Mouse (Mus musculus): ENCODE measurements around the gene Samd4b. TPM values are rescaled to one million over a fixed set of nuclear protein-coding genes. Genes with fewer than 3 reads are reported as not detected.

Gene Samd4b
- total and polyA plus RNA-seq, 3 experiments = 4.4 to 88.8 (median 75.9) TPM

- Histone ChIP-seq H3K9me3 (replicated peaks) (no peaks in the 10 kb centered on the region), H3K27me3 (ENCODE audit: insufficient read depth, low read length) (peaks cover 24% of the 10 kb centered on the region), H3K4me3 (ENCODE audit: low read depth, low read length) (no peak overlapping the region), H3K4me1 (ENCODE audit: insufficient read depth, low read depth, low read length) (no peaks in the 10 kb centered on the region), H3K36me3 (replicated peaks) (no peaks in the 10 kb centered on the region)
- ATAC-seq (ENCODE audit: extremely low read depth, insufficient number of reproducible peaks, low FRiP score, poor library complexity, severe bottlenecking) (no peak), DNase-seq (ENCODE audit: low spot score) (no peak)
- TF ChIP-seq GATA1 (IDR thresholded peaks at IDR 0.05; ENCODE audit: borderline replicate concordance, low read length) = no peak
- TF ChIP-seq CTCF (IDR thresholded peaks at IDR 0.05; ENCODE audit: low read depth, low read length) = no peak
- no peak for TF ChIP-seq TAL1 (conservative IDR thresholded peaks at IDR 0.05; ENCODE audit: low read depth, low read length)
- no peak for TF ChIP-seq POLR2AphosphoS5 (IDR thresholded peaks at IDR 0.05; ENCODE audit: insufficient replicate concordance, low read depth, low read length)
- no peak for TF ChIP-seq GATA2 (IDR thresholded peaks at IDR 0.05; ENCODE audit: borderline replicate concordance, low read depth, low read length)
Measured at GRCm38 (mm10) chr7:28490410-28490809, 107.5 kb downstream of the Samd4b start.

GRCm38 (mm10) chr7:28488030-28488491, 109.9 kb downstream of the Samd4b start:
- ATAC-seq (ENCODE audit: extremely low read depth, insufficient number of reproducible peaks, low FRiP score, poor library complexity, severe bottlenecking) (no peak), DNase-seq (ENCODE audit: low spot score) (no peak)
- TF ChIP-seq POLR2AphosphoS5 (IDR thresholded peaks at IDR 0.05; ENCODE audit: insufficient replicate concordance, low read depth, low read length) (no peak), GATA1 (IDR thresholded peaks at IDR 0.05; ENCODE audit: borderline replicate concordance, low read length) (no peak), TAL1 (conservative IDR thresholded peaks at IDR 0.05; ENCODE audit: low read depth, low read length) (no peak), GATA2 (IDR thresholded peaks at IDR 0.05; ENCODE audit: borderline replicate concordance, low read depth, low read length) (no peak), CTCF (IDR thresholded peaks at IDR 0.05; ENCODE audit: low read depth, low read length) (no peak)
- no peaks in the 10 kb centered on the region for H3K9me3 ChIP-seq (replicated peaks)
- no peaks in the 10 kb centered on the region for H3K4me1 ChIP-seq (ENCODE audit: insufficient read depth, low read depth, low read length)
- peaks cover 20% of the 10 kb centered on the region for H3K27me3 ChIP-seq (ENCODE audit: insufficient read depth, low read length)
- H3K36me3 ChIP-seq (replicated peaks) = no peaks in the 10 kb centered on the region
- no peak overlapping the region for H3K4me3 ChIP-seq (ENCODE audit: low read depth, low read length)

GRCm38 (mm10) chr7:28484192-28484591, 113.8 kb downstream of the Samd4b start:
- Histone ChIP-seq H3K4me1 (ENCODE audit: insufficient read depth, low read depth, low read length) (no peaks in the 10 kb centered on the region), H3K9me3 (replicated peaks) (no peaks in the 10 kb centered on the region), H3K27me3 (ENCODE audit: insufficient read depth, low read length) (peaks cover 20% of the 10 kb centered on the region), H3K4me3 (ENCODE audit: low read depth, low read length) (no peak overlapping the region), H3K36me3 (replicated peaks) (no peaks in the 10 kb centered on the region)
- no peak for ATAC-seq (ENCODE audit: extremely low read depth, insufficient number of reproducible peaks, low FRiP score, poor library complexity, severe bottlenecking)
- no peak for TF ChIP-seq CTCF (IDR thresholded peaks at IDR 0.05; ENCODE audit: low read depth, low read length)
- DNase-seq (ENCODE audit: low spot score) = no peak

GRCm38 (mm10) chr7:28482854-28483253, 115.1 kb downstream of the Samd4b start:
- Histone ChIP-seq H3K9me3 (replicated peaks) (no peaks in the 10 kb centered on the region), H3K36me3 (replicated peaks) (no peaks in the 10 kb centered on the region), H3K4me1 (ENCODE audit: insufficient read depth, low read depth, low read length) (no peaks in the 10 kb centered on the region; the same call in 1 of the 2 replicates), H3K27me3 (ENCODE audit: insufficient read depth, low read length) (peaks cover 10% of the 10 kb centered on the region), H3K4me3 (ENCODE audit: low read depth, low read length) (no peak overlapping the region)
- ATAC-seq (ENCODE audit: extremely low read depth, insufficient number of reproducible peaks, low FRiP score, poor library complexity, severe bottlenecking) (no peak), DNase-seq (ENCODE audit: low spot score) (no peak)
- TF ChIP-seq TAL1 (conservative IDR thresholded peaks at IDR 0.05; ENCODE audit: low read depth, low read length) (no peak), GATA2 (IDR thresholded peaks at IDR 0.05; ENCODE audit: borderline replicate concordance, low read depth, low read length) (no peak), GATA1 (IDR thresholded peaks at IDR 0.05; ENCODE audit: borderline replicate concordance, low read length) (no peak), CTCF (IDR thresholded peaks at IDR 0.05; ENCODE audit: low read depth, low read length) (no peak), POLR2AphosphoS5 (IDR thresholded peaks at IDR 0.05; ENCODE audit: insufficient replicate concordance, low read depth, low read length) (no peak)

- H3K4me1 ChIP-seq (ENCODE audit: insufficient read depth, low read depth, low read length) = no peaks in the 10 kb centered on the region; the same call in 1 of the 2 replicates
- no peaks in the 10 kb centered on the region for H3K9me3 ChIP-seq (replicated peaks)
- no peak overlapping the region for H3K4me3 ChIP-seq (ENCODE audit: low read depth, low read length)
- DNase-seq (ENCODE audit: low spot score) (no peak), ATAC-seq (ENCODE audit: extremely low read depth, insufficient number of reproducible peaks, low FRiP score, poor library complexity, severe bottlenecking) (no peak)
- H3K27me3 ChIP-seq (ENCODE audit: insufficient read depth, low read length) = no peaks in the 10 kb centered on the region; the same call in 1 of the 2 replicates
- TF ChIP-seq TAL1 (conservative IDR thresholded peaks at IDR 0.05; ENCODE audit: low read depth, low read length) (no peak), CTCF (IDR thresholded peaks at IDR 0.05; ENCODE audit: low read depth, low read length) (no peak), GATA2 (IDR thresholded peaks at IDR 0.05; ENCODE audit: borderline replicate concordance, low read depth, low read length) (no peak), POLR2AphosphoS5 (IDR thresholded peaks at IDR 0.05; ENCODE audit: insufficient replicate concordance, low read depth, low read length) (no peak), GATA1 (IDR thresholded peaks at IDR 0.05; ENCODE audit: borderline replicate concordance, low read length) (no peak)
- no peaks in the 10 kb centered on the region for H3K36me3 ChIP-seq (replicated peaks)
Measured at GRCm38 (mm10) chr7:28478854-28479253, 119.1 kb downstream of the Samd4b start.

- Histone ChIP-seq H3K4me3 (ENCODE audit: low read depth, low read length) (no peak overlapping the region), H3K9me3 (replicated peaks) (no peaks in the 10 kb centered on the region), H3K4me1 (ENCODE audit: insufficient read depth, low read depth, low read length) (no peaks in the 10 kb centered on the region; the same call in 1 of the 2 replicates), H3K27me3 (ENCODE audit: insufficient read depth, low read length) (no peaks in the 10 kb centered on the region; the same call in 1 of the 2 replicates), H3K36me3 (replicated peaks) (no peaks in the 10 kb centered on the region)
- no peak for ATAC-seq (ENCODE audit: extremely low read depth, insufficient number of reproducible peaks, low FRiP score, poor library complexity, severe bottlenecking)
- DNase-seq (ENCODE audit: low spot score) = no peak
- TF ChIP-seq CTCF (IDR thresholded peaks at IDR 0.05; ENCODE audit: low read depth, low read length) = no peak
- no peak for TF ChIP-seq GATA2 (IDR thresholded peaks at IDR 0.05; ENCODE audit: borderline replicate concordance, low read depth, low read length)
- TF ChIP-seq POLR2AphosphoS5 (IDR thresholded peaks at IDR 0.05; ENCODE audit: insufficient replicate concordance, low read depth, low read length) = no peak
- TF ChIP-seq GATA1 (IDR thresholded peaks at IDR 0.05; ENCODE audit: borderline replicate concordance, low read length) = no peak
- no peak for TF ChIP-seq TAL1 (conservative IDR thresholded peaks at IDR 0.05; ENCODE audit: low read depth, low read length)
Measured at GRCm38 (mm10) chr7:28477363-28477762, 120.6 kb downstream of the Samd4b start.
